Mouse (Mus musculus) spleen, adult 10 weeks (tissue): ENCODE data around the gene Mfsd13b. TPM values are rescaled to one million over a fixed set of nuclear protein-coding genes. Genes with fewer than 3 reads are reported as not detected.

Experiments used
- polyA plus RNA-seq: library from polyadenylated mRNA; stranded (reverse); fragments of 350-450 nt; fragmentation: Illumina TruSeq; extraction: RNeasy Lipid Tissue Mini Kit (QIAGEN cat#74804); gene quantifications from one replicate; pipeline ENCODE4 v1.2.3, GENCODE M21; 2015; ENCODE audit warnings: low replicate concordance; ENCODE audit not compliant: insufficient read depth

Mfsd13b gene
- polyA plus RNA-seq: 0.18 TPM

DNA sequence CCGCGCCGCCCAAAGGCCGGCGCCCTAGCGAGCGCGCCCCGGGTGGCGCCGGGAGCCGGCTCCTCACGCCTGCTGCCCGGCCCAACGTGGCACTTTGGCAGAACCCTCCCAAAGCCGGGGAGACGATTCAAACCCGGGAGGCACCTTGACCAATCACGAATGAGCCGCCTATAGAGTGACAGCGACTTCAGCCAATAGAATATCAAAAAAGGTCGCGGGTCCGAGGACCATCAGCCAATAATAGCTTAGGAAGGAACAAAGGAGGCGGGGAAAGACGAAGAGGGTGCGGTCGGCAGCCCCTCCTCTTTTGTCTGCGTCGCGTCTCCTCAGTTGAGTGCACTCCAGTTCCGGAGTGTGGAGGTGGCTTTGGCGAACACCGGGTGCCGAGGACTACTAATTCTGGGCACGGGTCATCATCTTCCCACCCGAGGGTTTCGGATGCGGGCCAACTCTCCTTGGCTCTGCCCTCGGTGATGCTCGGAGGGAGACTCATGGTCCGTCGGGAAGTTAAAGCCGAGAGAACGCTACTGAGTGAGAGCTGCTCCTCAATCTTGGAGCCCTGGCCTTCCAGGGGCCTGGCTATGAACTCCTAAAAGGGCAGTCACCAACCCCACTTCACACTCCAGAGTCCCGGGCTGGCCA, at the start of gene Mfsd13b, which contains the start of gene Cdr2:
Gene Mfsd13b (plus strand): TSS at position 310 of the 642 bp plus-strand sequence.
Gene Cdr2 (minus strand): TSS at position 113 of the 642 bp plus-strand sequence.

GRCm38 (mm10) chr7:121033856-121034652, 51.7 kb downstream of the Mfsd13b start, which contains the start of gene Mettl9:
TSS of gene Mettl9 (plus strand) at chr7:121034445.

Other genes with a start within 250 kb of the Mfsd13b start
- 0.23 TPM for gene Vwa3a, start 243.2 kb upstream of the Mfsd13b start, polyA plus RNA-seq
- gene Gm5737, start 170.1 kb upstream of the Mfsd13b start, polyA plus RNA-seq: not detected
- 13.0 TPM for gene Eef2k, start 139.7 kb upstream of the Mfsd13b start, polyA plus RNA-seq
- gene Polr3e, start 64.8 kb upstream of the Mfsd13b start, polyA plus RNA-seq: 18.9 TPM
- 48.6 TPM for gene Cdr2, start 197 bp upstream of the Mfsd13b start, polyA plus RNA-seq
- 58.9 TPM for gene Mettl9, start 51.9 kb downstream of the Mfsd13b start, polyA plus RNA-seq
- gene Igsf6, start 92.1 kb downstream of the Mfsd13b start, polyA plus RNA-seq: 65.3 TPM
- 0.21 TPM for gene Otoa, start 99.1 kb downstream of the Mfsd13b start, polyA plus RNA-seq